Mouse (Mus musculus): ENCODE data around the gene Crybg3. TPM values are rescaled to one million over a fixed set of nuclear protein-coding genes. Genes with fewer than 3 reads are reported as not detected.

The Crybg3 gene
- polyA plus RNA-seq (2017; shearing (Covaris generic)): 10 to 100 TPM; 16.8 to 17.5 TPM

DNA sequence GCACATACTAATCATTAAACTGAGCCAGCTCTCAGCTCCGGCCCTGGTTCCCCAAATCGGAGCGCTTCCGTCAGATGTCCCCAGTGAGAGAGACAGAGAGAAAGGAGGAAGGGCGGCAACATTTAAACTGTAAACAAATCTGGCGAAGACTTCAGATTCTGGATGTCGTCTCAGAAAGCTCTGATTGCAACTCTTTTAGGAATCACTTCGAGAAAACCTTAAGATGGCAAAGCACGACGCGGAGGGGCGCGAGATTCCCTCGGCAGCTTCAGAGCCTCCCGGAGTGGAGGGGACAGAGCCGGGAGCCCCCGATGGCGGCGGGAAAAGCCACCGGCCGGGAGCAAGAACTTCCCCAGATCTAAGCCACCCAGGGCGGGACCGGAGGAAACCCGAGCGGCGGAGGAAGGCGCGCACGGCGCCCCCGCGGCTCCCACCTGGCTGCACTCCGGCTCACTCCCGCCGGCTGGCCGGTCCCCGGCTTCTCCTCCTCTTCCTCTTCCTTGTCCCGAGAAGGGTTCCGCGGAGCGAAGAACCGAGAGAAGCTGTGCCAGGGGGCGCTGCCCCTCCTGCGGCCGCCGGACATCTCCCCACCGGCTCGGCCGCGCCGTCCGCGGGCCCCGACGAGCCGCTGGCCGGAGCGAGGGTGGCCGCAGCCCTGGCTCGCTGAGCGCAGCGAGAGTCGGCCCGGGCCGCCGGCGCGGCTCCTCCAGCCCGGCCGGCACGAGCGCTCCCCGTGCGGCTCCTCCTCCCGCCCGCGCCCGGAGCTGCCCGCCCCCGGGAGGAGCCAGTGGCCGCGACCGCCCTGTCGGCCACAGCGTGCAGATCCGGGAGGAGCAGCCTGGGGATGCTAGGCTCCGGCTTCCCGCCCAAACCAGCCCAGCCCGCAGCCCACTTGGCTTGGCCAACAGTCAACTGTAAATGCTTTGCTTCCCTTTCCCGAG is at the start of gene Crybg3:
TSS of gene Crybg3 (minus strand) at position 669 of the 941 bp plus-strand sequence.
- ATAC-seq: peak; percentile 60

GRCm38 (mm10) chr16:59643766-59644165 is 43.0 kb upstream of the Crybg3 start:
- ATAC-seq: no peak

- no peak for ATAC-seq
Observed at GRCm38 (mm10) chr16:59639985-59640384, 39.2 kb upstream of the Crybg3 start.

DNA sequence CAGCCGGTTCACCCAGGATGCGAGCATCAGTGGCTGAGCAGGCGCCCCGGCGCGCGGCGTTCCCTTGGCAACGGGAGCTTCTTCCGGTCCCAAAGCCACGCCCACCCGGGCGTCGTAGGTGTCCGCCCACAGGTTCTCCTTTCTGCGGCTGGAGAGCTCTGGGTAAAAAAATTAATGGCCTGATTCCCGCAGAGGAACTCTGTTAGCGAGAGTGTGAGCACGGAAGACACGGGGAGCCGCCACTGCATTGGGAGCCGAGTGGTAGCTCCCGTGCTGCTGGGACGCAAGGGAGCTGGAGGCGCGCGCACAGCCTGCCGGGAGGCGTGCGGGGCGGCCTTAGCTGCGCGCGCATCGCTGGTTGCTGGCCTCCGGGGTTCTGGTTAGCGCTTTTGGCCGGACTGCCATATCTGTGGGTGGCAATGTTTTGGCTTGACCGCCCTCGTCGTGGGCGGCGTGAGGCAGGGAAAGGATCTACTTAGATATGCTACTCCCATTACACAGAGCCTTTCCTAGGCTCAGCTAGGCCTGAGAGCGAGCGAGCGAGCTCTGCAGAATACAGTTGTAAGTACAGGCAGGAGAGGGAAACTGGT is 38.4 kb upstream of the Crybg3 start, which contains the start of gene Arl6:
TSS of gene Arl6 (minus strand) at position 290 of the 590 bp plus-strand sequence.
- peak; percentile 95 for ATAC-seq

DNA sequence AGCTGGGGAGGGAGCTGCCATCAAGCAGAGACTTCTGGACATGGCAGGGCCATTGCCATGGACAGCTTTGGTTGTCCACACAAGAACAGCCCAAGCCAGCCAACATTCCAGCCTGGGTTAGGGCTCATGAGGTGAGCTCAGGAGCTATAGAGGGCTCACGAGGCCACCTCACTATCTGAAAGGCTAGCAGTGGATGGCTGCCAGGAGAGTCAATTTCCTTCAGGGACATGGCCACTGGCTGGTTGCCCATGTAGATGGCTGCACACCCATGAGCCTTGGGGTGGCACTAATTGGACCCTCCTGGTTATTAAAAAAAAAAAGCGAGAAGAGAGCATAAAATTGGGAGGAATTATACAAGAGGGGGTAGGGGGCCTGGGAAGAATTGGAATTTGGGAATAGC is 33.8 kb upstream of the Crybg3 start:
- no peak for ATAC-seq

DNA sequence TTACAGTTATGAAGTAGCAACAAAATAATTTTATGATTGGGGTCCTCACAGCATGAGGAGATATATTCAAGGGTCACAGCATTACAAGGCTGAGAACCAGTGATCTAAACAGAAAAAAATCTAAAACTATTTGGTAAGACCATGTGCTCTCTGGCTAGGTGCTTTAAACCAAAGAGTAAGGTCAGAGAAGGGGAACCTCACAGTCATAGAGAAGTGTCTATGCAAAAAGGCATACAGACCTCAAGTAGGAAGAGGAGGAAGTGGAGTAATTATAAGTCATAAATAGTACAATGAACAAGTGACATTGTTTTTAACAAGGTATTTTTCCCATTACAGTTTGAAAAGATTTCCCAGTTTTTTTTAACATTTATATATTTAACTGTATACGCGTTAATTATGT is 20.8 kb upstream of the Crybg3 start:
- no peak for ATAC-seq

DNA sequence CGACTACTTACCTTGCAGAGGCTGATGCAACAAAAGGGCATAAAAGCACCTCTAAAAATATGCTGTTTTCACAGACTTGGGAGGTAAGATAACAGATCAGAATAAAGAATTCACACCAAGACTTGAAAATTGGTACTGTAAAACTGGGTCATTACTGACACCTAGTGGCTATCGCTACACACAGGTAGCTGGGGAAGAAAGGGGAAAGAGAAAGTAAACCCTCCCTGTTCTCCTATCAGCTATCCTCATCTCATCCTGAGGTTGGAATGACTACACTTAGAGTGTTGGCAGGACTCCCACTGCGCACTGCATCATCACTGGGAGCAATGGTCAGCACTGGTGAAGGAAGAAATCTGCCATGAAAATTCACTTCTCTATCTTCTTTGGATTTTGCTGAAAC is 16.4 kb upstream of the Crybg3 start:
- peak; percentile 94 for ATAC-seq

DNA sequence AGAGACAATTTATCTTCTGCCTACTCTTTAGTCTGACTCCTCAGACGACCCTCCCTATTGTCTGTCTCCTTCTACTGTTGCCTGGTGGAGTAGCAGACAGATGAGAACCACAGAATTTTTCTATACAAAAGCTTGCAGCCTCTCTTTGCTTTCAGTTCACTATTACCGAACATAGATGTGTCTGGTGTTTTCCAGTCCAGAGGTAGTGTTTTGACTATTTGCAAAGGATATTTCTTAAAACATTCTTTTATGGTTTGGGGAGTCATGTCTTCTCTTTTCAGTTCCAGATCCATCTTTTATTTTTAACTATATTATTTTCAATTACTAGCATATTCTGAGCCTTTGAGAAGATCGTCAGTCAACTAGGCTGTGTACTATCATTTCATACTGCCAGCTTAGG is 14.9 kb upstream of the Crybg3 start:
- no peak for ATAC-seq

- ATAC-seq: no peak
Observed at GRCm38 (mm10) chr16:59610750-59611149, 10.0 kb upstream of the Crybg3 start.

GRCm38 (mm10) chr16:59604078-59604781 is 3.5 kb upstream of the Crybg3 start:
- ATAC-seq: no peak

- ATAC-seq: no peak
Observed at GRCm38 (mm10) chr16:59599411-59600265, 1.1 kb downstream of the Crybg3 start.

- no peak for ATAC-seq
Observed at GRCm38 (mm10) chr16:59598997-59599396, 1.8 kb downstream of the Crybg3 start.

GRCm38 (mm10) chr16:59597256-59597655 is 3.5 kb downstream of the Crybg3 start:
- no peak for ATAC-seq

GRCm38 (mm10) chr16:59594714-59595113 is 6.1 kb downstream of the Crybg3 start:
- ATAC-seq: no peak

GRCm38 (mm10) chr16:59590790-59591189 is 10.0 kb downstream of the Crybg3 start:
- ATAC-seq: no peak

DNA sequence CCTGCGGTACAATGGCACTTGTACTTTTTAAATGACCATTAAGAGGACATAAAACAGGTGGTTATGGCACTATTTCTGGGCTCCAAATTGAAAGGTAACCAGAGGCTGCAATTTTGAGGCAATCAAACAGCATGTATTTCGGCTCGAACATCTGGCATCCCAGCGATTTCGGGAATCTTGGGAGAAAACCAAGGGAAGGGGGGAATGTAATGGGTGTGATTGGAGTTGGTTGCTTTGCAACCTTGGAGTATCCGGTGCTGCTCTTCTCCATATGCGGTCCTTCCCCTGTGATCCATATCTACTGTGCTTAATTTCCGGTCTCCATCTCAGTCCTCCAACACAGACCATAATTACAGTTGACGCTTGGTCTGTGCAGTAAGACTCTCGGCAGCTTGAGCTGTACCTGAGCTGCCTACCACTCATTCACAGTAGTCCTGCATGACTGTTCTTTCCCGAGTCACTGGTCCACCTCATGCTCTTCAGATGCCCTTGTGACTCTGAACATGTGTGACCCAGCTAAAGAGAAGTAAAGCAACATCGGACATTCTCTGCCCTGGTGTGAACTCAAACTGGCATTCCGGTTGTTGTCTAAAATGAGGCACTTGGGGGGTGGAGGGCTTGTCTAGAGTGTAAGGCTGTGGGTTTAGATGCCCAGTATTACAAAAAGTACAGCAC is 12.3 kb downstream of the Crybg3 start:
- ATAC-seq: no peak

DNA sequence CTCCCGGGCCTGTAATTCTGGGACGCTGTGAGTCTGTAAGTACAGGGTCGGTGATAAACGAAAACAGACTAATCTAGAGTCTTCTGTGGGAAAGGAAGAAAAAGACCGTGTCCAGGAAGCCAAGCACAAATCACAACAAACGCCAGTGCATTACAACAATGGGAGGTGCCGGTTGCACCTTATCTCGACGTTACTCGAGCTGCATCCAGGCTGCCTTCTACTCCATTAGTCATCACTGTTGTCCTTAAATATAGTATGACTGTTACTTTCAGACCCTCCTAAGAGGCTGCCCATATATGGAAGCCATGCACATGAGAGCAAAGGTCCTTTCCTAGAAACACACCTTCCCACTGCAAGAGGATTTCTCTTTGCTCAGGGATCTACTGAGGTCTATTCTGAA is 13.0 kb downstream of the Crybg3 start:
- ATAC-seq: no peak

- no peak for ATAC-seq
Observed at GRCm38 (mm10) chr16:59586911-59587310, 13.9 kb downstream of the Crybg3 start.

DNA sequence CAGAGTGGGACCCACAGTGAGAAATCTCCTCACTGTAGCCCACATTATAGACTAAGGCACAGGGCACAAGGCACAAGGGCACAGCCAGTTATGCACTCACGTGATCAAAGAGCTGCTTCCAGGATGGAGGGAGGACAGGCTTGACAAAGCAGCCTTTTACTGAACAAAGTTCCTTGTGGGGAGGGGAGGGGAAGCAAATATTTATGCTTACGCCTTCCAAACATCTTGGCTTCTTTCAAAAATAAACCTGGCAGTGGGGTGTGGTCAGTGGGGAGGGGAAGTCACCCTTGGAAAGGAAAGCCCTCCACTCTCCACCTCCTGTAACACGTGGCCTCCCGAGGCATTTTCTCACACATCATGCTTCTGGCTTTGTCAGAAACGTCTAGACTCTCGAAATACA is 14.5 kb downstream of the Crybg3 start:
- no peak for ATAC-seq

- no peak for ATAC-seq
Observed at GRCm38 (mm10) chr16:59585706-59586244, 15.0 kb downstream of the Crybg3 start.

DNA sequence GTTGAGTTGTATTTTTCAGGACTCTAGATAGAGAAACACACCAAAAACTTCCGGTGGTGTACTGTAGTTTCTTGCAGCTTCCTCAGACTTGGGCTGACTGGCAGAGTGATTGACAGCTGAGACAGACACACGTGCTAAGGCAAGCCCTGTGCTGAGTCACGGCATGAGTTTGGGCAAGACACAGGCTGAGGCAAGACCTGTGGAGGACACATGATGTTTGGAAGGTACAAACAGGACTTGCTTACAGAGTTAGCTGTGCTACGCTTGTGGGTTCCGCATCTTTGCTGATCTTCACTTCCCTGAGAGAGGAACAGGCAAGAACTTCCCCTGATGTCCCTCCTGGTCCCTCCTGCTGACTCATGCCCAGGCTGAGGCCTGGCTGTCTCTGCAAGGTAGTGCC is 17.3 kb downstream of the Crybg3 start:
- no peak for ATAC-seq
